Mouse (Mus musculus) CH12.LX (cell line): ENCODE measurements around the gene Rgmb.

Source experiments
- BHLHE40 ChIP-seq: IDR thresholded peaks from 2 replicates; pipeline ENCODE4 v1.6.1; 2011; ENCODE audit warnings: mild to moderate bottlenecking, low read depth, low read length, improper control_type of control experiment
- CTCF ChIP-seq, 2 experiments: IDR thresholded peaks in 1 of 2; conservative IDR thresholded peaks in 1 of 2; 2 replicates each; pipeline ENCODE4 v1.5.1; 2011 to 2012; ENCODE audit warnings: low read depth in 2 of 2, low read length in 2 of 2, improper control_type of control experiment in 1 of 2, inconsistent platforms in 1 of 2, mild to moderate bottlenecking in 1 of 2, moderate library complexity in 1 of 2
- ELF1 ChIP-seq: IDR thresholded peaks from 2 replicates; pipeline ENCODE4 v1.6.1; 2014; ENCODE audit warnings: low read depth, mild to moderate bottlenecking, inconsistent platforms, low read length, improper control_type of control experiment
- EP300 ChIP-seq: IDR thresholded peaks from 2 replicates; pipeline ENCODE4 v1.6.1; 2011; ENCODE audit warnings: low read length, improper control_type of control experiment
- JUND ChIP-seq: conservative IDR thresholded peaks from 2 replicates; pipeline ENCODE4 v1.6.1; 2011; ENCODE audit warnings: low read depth, low read length, improper control_type of control experiment
- MAFK ChIP-seq: IDR thresholded peaks from 2 replicates; pipeline ENCODE4 v1.6.1; 2011; ENCODE audit warnings: low read length, improper control_type of control experiment; ENCODE audit not compliant: insufficient replicate concordance
- MAX ChIP-seq: IDR thresholded peaks from 2 replicates; pipeline ENCODE4 v1.6.1; 2011; ENCODE audit warnings: low read length, improper control_type of control experiment
- MAZ ChIP-seq: IDR thresholded peaks from 2 replicates; pipeline ENCODE4 v1.6.1; 2012; ENCODE audit warnings: low read depth, mild to moderate bottlenecking, inconsistent platforms, low read length, improper control_type of control experiment, moderate library complexity
- POLR2A ChIP-seq: IDR thresholded peaks from 2 replicates; pipeline ENCODE4 v1.6.1; 2011; ENCODE audit warnings: low read depth, mild to moderate bottlenecking, improper control_type of control experiment, low read length
- RCOR1 ChIP-seq: conservative IDR thresholded peaks from 2 replicates; pipeline ENCODE4 v1.6.1; 2012; ENCODE audit warnings: low read depth, mild to moderate bottlenecking, inconsistent platforms, low read length, improper control_type of control experiment
- SMC3 ChIP-seq: IDR thresholded peaks from 2 replicates; pipeline ENCODE4 v1.6.1; 2011; ENCODE audit warnings: low read depth, low read length, improper control_type of control experiment
- TBP ChIP-seq: conservative IDR thresholded peaks from 2 replicates; pipeline ENCODE4 v1.6.1; 2011; ENCODE audit warnings: low read depth, low read length, improper control_type of control experiment
- UBTF ChIP-seq: IDR thresholded peaks from 2 replicates; pipeline ENCODE4 v1.6.1; 2012; ENCODE audit warnings: low read depth, mild to moderate bottlenecking, inconsistent platforms, low read length, improper control_type of control experiment, moderate library complexity
- ZNF384 ChIP-seq: IDR thresholded peaks from 2 replicates; pipeline ENCODE4 v1.6.1; 2012; ENCODE audit warnings: low read depth, low read length, improper control_type of control experiment, inconsistent platforms

GRCm38 (mm10) chr17:15816379-15817095 lies 14.3 kb downstream of the Rgmb start:
- TF ChIP-seq ZNF384 = no peak
- TF ChIP-seq EP300 = no peak
- no peak for TF ChIP-seq CTCF (conservative IDR thresholded peaks at IDR 0.05 in 1 of 2, IDR thresholded peaks at IDR 0.05 in 1 of 2; ENCODE audit: low read depth in 2 of 2, low read length in 2 of 2)
- no peak for TF ChIP-seq UBTF
- no peak for TF ChIP-seq SMC3
- TF ChIP-seq POLR2A = no peak; the same call in 1 of the 2 replicates
- TF ChIP-seq JUND = no peak
- TF ChIP-seq BHLHE40 = peak; percentile 93
- TF ChIP-seq MAZ = no peak
- TF ChIP-seq RCOR1 = no peak
- TF ChIP-seq MAX = 0 out of 2 replicates have a peak, but pooled peaks have one; percentile 12
- no peak for TF ChIP-seq MAFK
- no peak for TF ChIP-seq ELF1
- no peak for TF ChIP-seq TBP
